Mouse (Mus musculus) C2C12 (cell line): ENCODE data around the gene Srsf3. TPM values are rescaled to one million over a fixed set of nuclear protein-coding genes. Genes with fewer than 3 reads are reported as not detected.
A peak's percentile ranks its signal among the peaks of the same experiment; 100 is the strongest.

Experiments used
- H3K27me3 ChIP-seq: one replicate; pipeline ENCODE4 v1.6.1; 2011; ENCODE audit not compliant: control insufficient read depth, insufficient read depth, insufficient read length
- H3K36me3 ChIP-seq: one replicate; pipeline ENCODE4 v1.6.1; 2011; ENCODE audit not compliant: control insufficient read depth, insufficient read depth
- H3K4me3 ChIP-seq: one replicate; pipeline ENCODE4 v1.5.1; 2011; ENCODE audit warnings: mild to moderate bottlenecking, control low read depth; ENCODE audit not compliant: poor library complexity, insufficient read depth, severe bottlenecking
- H3K79me2 ChIP-seq: one replicate; pipeline ENCODE4 v1.6.1; 2011; ENCODE audit not compliant: control insufficient read depth, insufficient read depth
- H3K79me3 ChIP-seq: one replicate; pipeline ENCODE4 v1.6.1; 2011; ENCODE audit warnings: low read depth, control low read depth
- H3ac ChIP-seq: one replicate; pipeline ENCODE3; 2011; ENCODE audit warnings: low read depth; ENCODE audit not compliant: control insufficient read depth, insufficient read length
- CEBPB ChIP-seq: IDR thresholded peaks from one replicate; pipeline ENCODE4 v1.6.1; 2011; ENCODE audit warnings: low read depth, mild to moderate bottlenecking, control low read depth, moderate library complexity
- CTCF ChIP-seq: IDR thresholded peaks from one replicate; pipeline ENCODE4 v1.5.1; 2011; ENCODE audit not compliant: control insufficient read depth, insufficient read depth, insufficient read length
- FOSL1 ChIP-seq: IDR thresholded peaks from one replicate; pipeline ENCODE4 v1.8.0; 2011; ENCODE audit warnings: mild to moderate bottlenecking, low read length; ENCODE audit not compliant: poor library complexity, insufficient read depth, severe bottlenecking
- MAX ChIP-seq: IDR thresholded peaks from one replicate; pipeline ENCODE4 v1.6.1; 2011; ENCODE audit warnings: mild to moderate bottlenecking, control low read depth
- MYOD1 ChIP-seq: IDR thresholded peaks from one replicate; pipeline ENCODE4 v1.6.1; 2011; ENCODE audit warnings: low read depth; ENCODE audit not compliant: control insufficient read depth, insufficient read length
- MYOG ChIP-seq: IDR thresholded peaks from one replicate; pipeline ENCODE4 v1.6.1; 2011; ENCODE audit not compliant: control insufficient read depth, insufficient read length; ENCODE audit errors: extremely low read depth
- USF1 ChIP-seq: IDR thresholded peaks from one replicate; pipeline ENCODE4 v1.6.1; 2011; ENCODE audit warnings: low read depth, mild to moderate bottlenecking, control low read depth, moderate library complexity
- polyA plus RNA-seq: library from polyadenylated mRNA; unstranded; fragments of >200 nt; fragmentation: generic; extraction: Trizol; gene quantifications from one replicate; pipeline ENCODE4 v1.2.1, GENCODE M21; 2012; ENCODE audit warnings: missing spikeins

Srsf3 gene
- polyA plus RNA-seq, 1 experiment: 235 TPM

DNA sequence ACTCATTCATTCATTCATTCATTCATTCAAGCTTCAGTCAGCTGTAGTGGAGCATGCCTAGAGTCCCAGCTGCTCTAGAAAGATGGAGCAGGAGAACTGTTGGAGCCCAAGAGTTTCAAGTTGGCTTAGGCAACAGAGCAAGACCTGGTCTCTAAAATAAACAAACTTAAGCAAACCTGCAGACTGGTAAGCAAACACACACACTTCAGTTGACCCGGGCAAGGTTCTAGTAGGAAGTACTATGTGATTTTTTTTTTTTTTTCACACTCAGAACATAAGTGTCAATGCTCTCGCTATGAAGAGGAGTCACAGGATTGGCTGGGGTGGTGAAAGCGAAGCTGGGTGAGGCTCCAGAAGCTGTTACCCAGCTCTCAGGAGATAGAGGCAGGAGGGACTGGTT, 27.2 kb downstream of the Srsf3 start:
- Histone ChIP-seq H3K36me3 (peaks cover 3% of the 10 kb centered on the region), H3K79me3 (no peaks in the 10 kb centered on the region)
- TF ChIP-seq CEBPB: no peak
- no peak for TF ChIP-seq CTCF
- no peak for TF ChIP-seq MYOD1
- no peak for TF ChIP-seq FOSL1
- TF ChIP-seq USF1: no peak
- no peak for TF ChIP-seq MYOG
- TF ChIP-seq MAX: no peak

DNA sequence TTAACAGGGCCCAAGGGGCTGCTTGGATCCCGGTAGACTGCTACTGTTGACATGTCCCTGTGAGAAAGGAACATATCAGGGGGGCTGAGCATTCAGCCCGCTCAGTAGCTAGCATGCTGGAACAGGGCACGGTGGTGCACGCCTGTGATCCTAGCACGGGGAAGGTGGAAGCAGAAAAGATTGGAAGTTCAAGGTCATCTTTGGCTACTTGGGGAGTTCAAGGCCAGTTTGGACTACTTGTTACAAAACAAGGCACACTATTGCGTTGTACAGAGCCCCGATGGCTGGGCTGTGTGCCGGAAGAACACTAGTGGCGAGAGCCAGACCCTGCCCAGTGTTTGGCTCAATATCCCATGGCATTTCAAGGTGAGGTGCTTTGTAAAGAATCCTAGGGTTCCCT, 28.5 kb downstream of the Srsf3 start:
- H3K4me3 ChIP-seq: no peak overlapping the region
- H3K79me2 ChIP-seq: no peaks in the 10 kb centered on the region
- H3K36me3 ChIP-seq: peaks cover 3% of the 10 kb centered on the region
- no peak for TF ChIP-seq MAX
- no peak for TF ChIP-seq FOSL1
- TF ChIP-seq CEBPB: no peak
- no peak for TF ChIP-seq MYOD1
- no peak for TF ChIP-seq CTCF
- TF ChIP-seq USF1: no peak
- TF ChIP-seq MYOG: no peak
- no peaks in the 10 kb centered on the region for H3K79me3 ChIP-seq
- no peaks in the 10 kb centered on the region for H3K27me3 ChIP-seq
- H3ac ChIP-seq: no peak overlapping the region

More for the DNA sequence above, 27.2 kb downstream of the Srsf3 start:
- Histone ChIP-seq H3K79me2 (no peaks in the 10 kb centered on the region), H3K4me3 (no peak overlapping the region), H3ac (no peak overlapping the region), H3K27me3 (no peaks in the 10 kb centered on the region)

DNA sequence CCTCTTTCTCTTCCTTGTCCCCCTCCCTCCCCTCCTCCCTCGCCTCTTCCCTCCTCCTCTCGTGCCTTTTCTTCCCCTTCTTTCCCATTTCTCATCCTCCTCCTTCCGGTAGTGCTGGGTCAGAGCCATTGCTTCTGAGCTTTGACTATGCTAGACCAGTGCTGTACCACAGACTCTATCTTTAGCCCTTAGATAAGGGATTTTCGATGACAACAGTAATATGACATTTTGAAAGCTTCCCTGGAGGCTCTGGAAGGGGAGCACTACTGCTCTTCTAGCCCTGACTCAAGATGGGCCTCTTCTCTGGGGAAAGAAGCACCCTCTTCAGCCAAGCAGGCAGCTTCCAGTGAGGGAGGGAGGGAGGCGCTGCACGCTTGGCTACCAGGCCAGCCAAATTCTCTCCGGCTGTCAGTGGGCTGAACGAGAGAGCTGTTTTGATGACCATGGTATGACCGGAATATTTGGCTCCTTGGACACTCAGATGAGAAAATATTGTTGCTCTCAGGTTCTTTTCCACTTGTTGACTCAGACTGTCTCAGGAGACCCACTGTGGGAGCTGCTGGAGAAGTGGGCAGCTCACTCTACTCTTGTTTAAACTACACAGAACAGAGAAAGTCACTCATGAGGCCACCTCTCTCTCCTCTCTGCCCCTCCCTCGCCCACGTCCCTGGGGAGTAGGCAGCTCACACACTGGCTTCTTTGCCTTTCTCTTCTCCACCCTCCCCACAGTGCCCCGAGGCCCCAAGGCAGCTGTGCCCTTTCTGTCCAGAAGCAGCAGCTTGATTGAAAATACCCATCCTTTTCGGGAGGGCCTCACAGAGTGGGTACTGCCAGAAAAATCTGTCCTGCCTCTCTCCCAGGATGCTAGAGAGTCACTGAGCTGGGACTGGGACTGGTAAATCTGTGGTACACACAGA, 29.9 kb downstream of the Srsf3 start:
- H3K79me3 ChIP-seq: no peaks in the 10 kb centered on the region
- H3K4me3 ChIP-seq: no peak overlapping the region
- TF ChIP-seq CEBPB: no peak
- no peak for TF ChIP-seq USF1
- no peak for TF ChIP-seq CTCF
- TF ChIP-seq MYOD1: no peak
- no peak for TF ChIP-seq MYOG
- TF ChIP-seq FOSL1: no peak
- TF ChIP-seq MAX: no peak
- H3K36me3 ChIP-seq: peaks cover 3% of the 10 kb centered on the region
- peak overlapping the region; percentile 28 for H3ac ChIP-seq
- H3K27me3 ChIP-seq: no peaks in the 10 kb centered on the region
- no peaks in the 10 kb centered on the region for H3K79me2 ChIP-seq

DNA sequence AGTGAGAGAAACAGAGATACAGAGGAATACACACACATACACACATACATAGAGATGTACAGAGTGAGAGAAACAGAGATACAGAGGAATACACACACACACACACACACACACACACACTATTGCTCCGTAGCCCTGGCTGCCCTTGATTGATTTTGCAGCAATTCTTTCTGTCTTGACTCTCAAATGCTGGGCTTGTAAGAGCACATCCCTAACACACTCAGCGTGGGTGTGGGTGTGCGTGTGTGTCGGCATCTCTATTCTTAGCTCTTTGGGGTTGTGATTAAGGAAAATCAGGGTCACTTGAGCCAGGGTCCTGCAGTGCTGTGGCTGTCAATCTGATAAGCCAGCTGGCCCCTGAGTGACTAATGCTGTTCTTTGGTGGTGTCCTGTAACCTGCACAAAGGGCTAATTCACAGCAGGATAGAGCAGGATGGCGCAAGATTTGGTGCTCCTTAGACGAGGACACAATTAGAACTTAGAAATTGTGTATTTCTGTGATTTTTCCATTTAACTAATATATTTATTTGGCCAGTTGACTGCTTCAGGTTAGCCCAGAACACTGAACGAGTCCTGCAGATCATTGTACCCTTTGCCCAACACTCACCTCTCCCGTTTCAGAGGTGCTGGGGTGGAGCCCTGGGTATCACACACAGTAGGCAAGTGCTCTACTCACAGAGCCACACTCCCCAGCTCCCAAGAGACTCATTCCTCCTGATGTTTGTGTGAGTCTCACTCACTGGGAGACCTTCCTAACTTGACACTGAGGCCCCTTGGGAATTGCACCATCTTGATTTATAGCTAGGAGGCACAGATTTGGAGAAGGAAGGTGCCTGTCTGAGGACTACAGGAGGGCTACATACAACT, 30.9 kb downstream of the Srsf3 start:
- Histone ChIP-seq H3ac (no peak overlapping the region), H3K79me3 (no peaks in the 10 kb centered on the region), H3K79me2 (no peaks in the 10 kb centered on the region), H3K36me3 (peaks cover 3% of the 10 kb centered on the region), H3K4me3 (no peak overlapping the region), H3K27me3 (no peaks in the 10 kb centered on the region)
- TF ChIP-seq MYOD1 (peak; percentile 83), MYOG (no peak), CEBPB (peak; percentile 95)

DNA sequence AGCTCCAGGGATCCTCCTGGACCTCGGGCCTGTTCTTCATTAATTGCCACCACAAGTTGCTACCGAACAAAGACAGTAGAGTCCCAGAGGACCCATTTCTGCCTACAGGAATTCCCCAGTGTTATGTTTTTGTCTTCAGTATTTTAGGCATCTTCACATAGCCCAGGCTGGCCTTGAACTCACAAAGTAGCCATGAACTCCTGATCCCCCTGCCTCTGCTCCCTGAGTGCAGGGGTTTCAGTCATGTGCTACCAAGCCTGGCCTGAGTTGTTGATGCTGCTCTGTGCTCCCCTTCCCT, 31.5 kb downstream of the Srsf3 start:
- H3K27me3 ChIP-seq: no peaks in the 10 kb centered on the region
- no peak overlapping the region for H3K4me3 ChIP-seq
- no peaks in the 10 kb centered on the region for H3K79me3 ChIP-seq
- no peaks in the 10 kb centered on the region for H3K79me2 ChIP-seq
- H3ac ChIP-seq: no peak overlapping the region
- peaks cover 3% of the 10 kb centered on the region for H3K36me3 ChIP-seq
- TF ChIP-seq MAX: no peak
- no peak for TF ChIP-seq USF1
- TF ChIP-seq MYOG: no peak
- TF ChIP-seq FOSL1: no peak
- no peak for TF ChIP-seq MYOD1
- TF ChIP-seq CEBPB: no peak
- no peak for TF ChIP-seq CTCF
